Mouse (Mus musculus) kidney, embryonic 14.5 days (tissue): ENCODE measurements at regions not wholly inside any gene's neighbourhood (a gene's known extent, or its start where the extent isn't known, plus 50 kb on each side); places are given as distances from the start of the nearest gene placed in this dataset.

Experiments
- ATAC-seq: fragments of 200-750 bp; cut with Nextera tagmentation; 2 replicates; pipeline ENCODE4 v1.8.0; 2017; ENCODE audit warnings: moderate number of reproducible peaks, mild to moderate bottlenecking, moderate TSS enrichment, moderate library complexity; ENCODE audit not compliant: low FRiP score, low TSS enrichment
- H3K27ac ChIP-seq: fragments of 300-500 bp; sonication (generic); 2 replicates; pipeline ENCODE4 v1.5.1; 2014; ENCODE audit warnings: low read depth, mild to moderate bottlenecking, low read length, moderate library complexity, mixed read lengths
- H3K27me3 ChIP-seq: fragments of 300-500 bp; sonication (generic); 2 replicates; pipeline ENCODE4 v1.6.1; 2014; ENCODE audit warnings: mild to moderate bottlenecking, low read length; ENCODE audit not compliant: control insufficient read depth, insufficient read depth
- H3K36me3 ChIP-seq: fragments of 300-500 bp; sonication (generic); 2 replicates; pipeline ENCODE4 v1.6.1; 2014; ENCODE audit warnings: low read length, mixed read lengths; ENCODE audit not compliant: control insufficient read depth, insufficient read depth
- H3K4me1 ChIP-seq: fragments of 300-500 bp; sonication (generic); 2 replicates; pipeline ENCODE4 v1.6.1; 2014; ENCODE audit warnings: low read length, mixed read lengths; ENCODE audit not compliant: control insufficient read depth, insufficient read depth
- H3K4me2 ChIP-seq: fragments of 300-500 bp; sonication (generic); replicated peaks from 2 replicates; pipeline ENCODE4 v1.6.1; 2014; ENCODE audit warnings: low read depth, mild to moderate bottlenecking, low read length
- H3K4me3 ChIP-seq: fragments of 300-500 bp; sonication (generic); 2 replicates; pipeline ENCODE4 v1.5.1; 2014; ENCODE audit warnings: mild to moderate bottlenecking, low read length
- H3K9ac ChIP-seq: fragments of 300-500 bp; sonication (generic); 2 replicates; pipeline ENCODE4 v1.6.1; 2014; ENCODE audit warnings: low read depth, mild to moderate bottlenecking, low read length, moderate library complexity
- H3K9me3 ChIP-seq: fragments of 300-500 bp; sonication (generic); 2 replicates; pipeline ENCODE4 v1.6.1; 2016; ENCODE audit warnings: low read length; ENCODE audit not compliant: control insufficient read depth
- WGBS: fragments of 180-500 bp; shearing (Covaris S2); extraction: QIAGEN DNeasy Blood & Tissue Kit; methylation state at CpG from one replicate; pipeline ENCODE4 v1.1.7; 2014; 5-methylcytosine and 5-hydroxymethylcytosine counted together

GRCm38 (mm10) chr4:75676590-75677174 is 398.6 kb upstream of the Dmac1 start:
- H3K27me3 ChIP-seq = no peaks in the 10 kb centered on the region

GRCm38 (mm10) chr4:75641046-75641445 is 362.9 kb upstream of the Dmac1 start:
- no peak for ATAC-seq
- no peaks in the 10 kb centered on the region for H3K27me3 ChIP-seq
- no peaks in the 10 kb centered on the region for H3K4me1 ChIP-seq
- H3K4me2 ChIP-seq = no peak overlapping the region
- H3K4me3 ChIP-seq = no peak overlapping the region
- H3K9me3 ChIP-seq = 0 out of 2 replicates have a peak, but pooled peaks cover 6% of the 10 kb centered on the region
- H3K36me3 ChIP-seq = no peaks in the 10 kb centered on the region
- no peak overlapping the region for H3K9ac ChIP-seq
- H3K27ac ChIP-seq = no peak overlapping the region

More at GRCm38 (mm10) chr4:75676590-75677174, 398.6 kb upstream of the Dmac1 start:
- Histone ChIP-seq H3K36me3 (no peaks in the 10 kb centered on the region), H3K4me1 (no peaks in the 10 kb centered on the region), H3K4me2 (no peak overlapping the region), H3K9ac (no peak overlapping the region), H3K9me3 (no peaks in the 10 kb centered on the region), H3K27ac (no peak overlapping the region), H3K4me3 (no peak overlapping the region)
- WGBS = 76% methylated on average over 3 of the region's 3 CpGs
- ATAC-seq = no peak

- 62% methylated on average over 1 of the region's 1 CpGs for WGBS
- no peak for ATAC-seq
- Histone ChIP-seq H3K4me2 (no peak overlapping the region), H3K4me3 (no peak overlapping the region), H3K9ac (no peak overlapping the region), H3K36me3 (no peaks in the 10 kb centered on the region), H3K27me3 (no peaks in the 10 kb centered on the region), H3K9me3 (0 out of 2 replicates have a peak, but pooled peaks cover 6% of the 10 kb centered on the region), H3K27ac (no peak overlapping the region), H3K4me1 (no peaks in the 10 kb centered on the region)
These were observed 358.5 kb upstream of the Dmac1 start for GRCm38 (mm10) chr4:75636627-75637026.

GRCm38 (mm10) chr4:75589901-75590300 is 311.8 kb upstream of the Dmac1 start:
- 84% methylated on average over 3 of the region's 3 CpGs for WGBS
- ATAC-seq = no peak

GRCm38 (mm10) chr4:75588095-75588875 is 310.2 kb upstream of the Dmac1 start:
- Histone ChIP-seq H3K4me3 (no peak overlapping the region), H3K4me1 (no peaks in the 10 kb centered on the region), H3K27me3 (no peaks in the 10 kb centered on the region), H3K36me3 (no peaks in the 10 kb centered on the region), H3K9ac (no peak overlapping the region), H3K9me3 (no peaks in the 10 kb centered on the region), H3K4me2 (no peak overlapping the region), H3K27ac (no peak overlapping the region)
- ATAC-seq = no peak
- WGBS = 72% methylated on average over 6 of the region's 6 CpGs

More at GRCm38 (mm10) chr4:75589901-75590300, 311.8 kb upstream of the Dmac1 start:
- Histone ChIP-seq H3K27me3 (no peaks in the 10 kb centered on the region), H3K4me1 (no peaks in the 10 kb centered on the region), H3K9ac (no peak overlapping the region), H3K27ac (no peak overlapping the region), H3K4me3 (no peak overlapping the region), H3K9me3 (no peaks in the 10 kb centered on the region), H3K36me3 (no peaks in the 10 kb centered on the region), H3K4me2 (no peak overlapping the region)

- WGBS = 74% methylated on average over 1 of the region's 1 CpGs
- Histone ChIP-seq H3K36me3 (no peaks in the 10 kb centered on the region), H3K4me3 (no peak overlapping the region), H3K4me2 (no peak overlapping the region), H3K27me3 (no peaks in the 10 kb centered on the region), H3K4me1 (no peaks in the 10 kb centered on the region), H3K9me3 (no peaks in the 10 kb centered on the region), H3K9ac (no peak overlapping the region), H3K27ac (no peak overlapping the region)
- no peak for ATAC-seq
These were observed 301.8 kb upstream of the Dmac1 start for GRCm38 (mm10) chr4:75579865-75580264.

GRCm38 (mm10) chr4:75572603-75573002 is 294.5 kb upstream of the Dmac1 start:
- Histone ChIP-seq H3K9ac (no peak overlapping the region), H3K27me3 (no peaks in the 10 kb centered on the region), H3K27ac (no peak overlapping the region), H3K4me3 (no peak overlapping the region), H3K4me2 (no peak overlapping the region), H3K36me3 (no peaks in the 10 kb centered on the region), H3K4me1 (no peaks in the 10 kb centered on the region), H3K9me3 (no peaks in the 10 kb centered on the region)
- ATAC-seq = no peak

- H3K27ac ChIP-seq = no peak overlapping the region
- no peaks in the 10 kb centered on the region for H3K4me1 ChIP-seq
- H3K4me3 ChIP-seq = no peak overlapping the region
- H3K9me3 ChIP-seq = no peaks in the 10 kb centered on the region
- H3K4me2 ChIP-seq = no peak overlapping the region
- no peaks in the 10 kb centered on the region for H3K36me3 ChIP-seq
- no peaks in the 10 kb centered on the region for H3K27me3 ChIP-seq
- no peak for ATAC-seq
- 71% methylated on average over 2 of the region's 2 CpGs for WGBS
- no peak overlapping the region for H3K9ac ChIP-seq
These were observed 289.5 kb upstream of the Dmac1 start for GRCm38 (mm10) chr4:75567630-75568029.

GRCm38 (mm10) chr4:75562480-75562879 is 284.4 kb upstream of the Dmac1 start:
- 10% methylated on average over 4 of the region's 4 CpGs for WGBS

More at GRCm38 (mm10) chr4:75562480-75562879, 284.4 kb upstream of the Dmac1 start:
- H3K27me3 ChIP-seq = no peaks in the 10 kb centered on the region
- H3K4me3 ChIP-seq = no peak overlapping the region
- no peak overlapping the region for H3K4me2 ChIP-seq
- no peaks in the 10 kb centered on the region for H3K4me1 ChIP-seq
- no peak overlapping the region for H3K27ac ChIP-seq
- ATAC-seq = no peak
- H3K9me3 ChIP-seq = no peaks in the 10 kb centered on the region
- H3K9ac ChIP-seq = no peak overlapping the region
- no peaks in the 10 kb centered on the region for H3K36me3 ChIP-seq
